Mouse (Mus musculus) kidney, postnatal 0 days (tissue): ENCODE measurements around the gene Ces4a. TPM values are rescaled to one million over a fixed set of nuclear protein-coding genes. Genes with fewer than 3 reads are reported as not detected.
"Not testable (repeated sequence)": the region's sequence is repeated elsewhere in the genome, so short reads cannot be mapped to it uniquely, and the experiment has no call there.

Experiments
- ATAC-seq: fragments of 200-750 bp; cut with Nextera tagmentation; replicated peaks from 2 replicates; pipeline ENCODE4 v1.8.0; 2017; ENCODE audit warnings: low read depth, moderate number of reproducible peaks, moderate TSS enrichment, moderate library complexity; ENCODE audit not compliant: low FRiP score
- DNase-seq: peaks from one replicate; pipeline ENCODE4 v3.0.0-alpha.2; 2016; ENCODE audit warnings: low spot score
- H3K27ac ChIP-seq: fragments of 300-500 bp; sonication (generic); 2 replicates; pipeline ENCODE4 v1.5.1; 2014; ENCODE audit warnings: mild to moderate bottlenecking
- H3K27me3 ChIP-seq: fragments of 300-500 bp; sonication (generic); 2 replicates; pipeline ENCODE4 v1.6.1; 2014; ENCODE audit warnings: low read length, mixed read lengths; ENCODE audit not compliant: insufficient read depth
- H3K36me3 ChIP-seq: fragments of 300-500 bp; sonication (generic); 2 replicates; pipeline ENCODE4 v1.6.1; 2014; ENCODE audit warnings: low read length, mixed read lengths; ENCODE audit not compliant: insufficient read depth
- H3K4me1 ChIP-seq: fragments of 300-500 bp; sonication (generic); replicated peaks from 2 replicates; pipeline ENCODE4 v1.6.1; 2014; ENCODE audit warnings: antibody characterized with exemption, low read length, mixed read lengths; ENCODE audit not compliant: insufficient read depth
- H3K4me2 ChIP-seq: fragments of 300-500 bp; sonication (generic); 2 replicates; pipeline ENCODE4 v1.6.1; 2014; ENCODE audit warnings: mild to moderate bottlenecking, low read length, moderate library complexity, mixed read lengths
- H3K4me3 ChIP-seq: fragments of 300-500 bp; sonication (generic); replicated peaks from 2 replicates; pipeline ENCODE4 v1.5.1; 2014; ENCODE audit warnings: low read depth, low read length
- H3K9ac ChIP-seq: fragments of 300-500 bp; sonication (generic); 2 replicates; pipeline ENCODE4 v1.6.1; 2014; ENCODE audit warnings: low read depth, low read length
- H3K9me3 ChIP-seq: fragments of 300-500 bp; sonication (generic); replicated peaks from 2 replicates; pipeline ENCODE4 v1.6.1; 2016; ENCODE audit warnings: low read length, inconsistent platforms, mixed read lengths
- CTCF ChIP-seq: IDR thresholded peaks from 2 replicates; pipeline ENCODE4 v1.5.1; 2016; ENCODE audit warnings: antibody characterized with exemption, low read depth, mild to moderate bottlenecking, moderate library complexity
- WGBS: fragments of 180-500 bp; shearing (Covaris S2); extraction: QIAGEN DNeasy Blood & Tissue Kit; methylation state at CpG from one replicate; pipeline ENCODE4 v1.1.7; 2014; 5-methylcytosine and 5-hydroxymethylcytosine counted together
- polyA plus RNA-seq: library from polyadenylated mRNA; unstranded; fragments of >200 nt; fragmentation: Nextera tagmentation; extraction: Ambion mirVana; gene quantifications from 2 replicates; pipeline ENCODE4 v1.2.1, GENCODE M21; 2015

Ces4a gene
- not detected in 2 replicates for polyA plus RNA-seq

- Histone ChIP-seq H3K9ac (no peak within 1 kb of the TSS), H3K4me2 (no peak within 1 kb of the TSS), H3K9me3 (no peaks in the 10 kb centered on the region), H3K27ac (no peak within 1 kb of the TSS), H3K36me3 (no peaks in the 10 kb centered on the region), H3K4me3 (no peak within 1 kb of the TSS), H3K4me1 (no peaks in the 10 kb centered on the region), H3K27me3 (no peaks in the 10 kb centered on the region)
- 82% methylated on average over 5 of the region's 5 CpGs for WGBS
- TF ChIP-seq CTCF = no peak
- DNase-seq (no peak), ATAC-seq (no peak)
Observed at GRCm38 (mm10) chr8:105131509-105131908, at the start of gene Ces4a. Ces4a (plus strand) TSS chr8:105131800.

- Histone ChIP-seq H3K9me3 (no peaks in the 10 kb centered on the region), H3K27ac (no peak within 1 kb of the TSS), H3K9ac (no peak within 1 kb of the TSS), H3K4me1 (no peaks in the 10 kb centered on the region), H3K4me3 (no peak within 1 kb of the TSS), H3K4me2 (no peak within 1 kb of the TSS), H3K36me3 (no peaks in the 10 kb centered on the region), H3K27me3 (no peaks in the 10 kb centered on the region)
- no peak for ATAC-seq
- 75% methylated on average over 7 of the region's 7 CpGs for WGBS
- DNase-seq = no peak
- TF ChIP-seq CTCF = no peak
Observed at GRCm38 (mm10) chr8:105083449-105084050, 48.0 kb upstream of the Ces4a start, which contains the start of gene Ces3b. Ces3b (plus strand) TSS chr8:105083753.

GRCm38 (mm10) chr8:105088166-105088565, 43.4 kb upstream of the Ces4a start:
- H3K27ac ChIP-seq, H3K4me1 ChIP-seq, ATAC-seq, H3K4me2 ChIP-seq, H3K9ac ChIP-seq, H3K36me3 ChIP-seq, DNase-seq, H3K4me3 ChIP-seq, H3K9me3 ChIP-seq, H3K27me3 ChIP-seq: not testable (repeated sequence)
- 84% methylated on average over 5 of the region's 5 CpGs for WGBS

- Histone ChIP-seq H3K27ac (no peak overlapping the region), H3K36me3 (no peaks in the 10 kb centered on the region), H3K9me3 (no peaks in the 10 kb centered on the region), H3K9ac (no peak overlapping the region), H3K27me3 (no peaks in the 10 kb centered on the region), H3K4me2 (no peak overlapping the region), H3K4me3 (no peak overlapping the region), H3K4me1 (no peaks in the 10 kb centered on the region)
- ATAC-seq (no peak), DNase-seq (no peak)
- 74% methylated on average over 4 of the region's 4 CpGs for WGBS
- TF ChIP-seq CTCF = no peak
Observed at GRCm38 (mm10) chr8:105088581-105088980, 43.0 kb upstream of the Ces4a start.

- no peaks in the 10 kb centered on the region for H3K27me3 ChIP-seq
- no peak for ATAC-seq
- no peak for TF ChIP-seq CTCF
- H3K9ac ChIP-seq = no peak overlapping the region
- no peaks in the 10 kb centered on the region for H3K36me3 ChIP-seq
- no peaks in the 10 kb centered on the region for H3K9me3 ChIP-seq
- H3K27ac ChIP-seq = no peak overlapping the region
- H3K4me3 ChIP-seq = no peak overlapping the region
- H3K4me2 ChIP-seq = no peak overlapping the region
- WGBS = 79% methylated on average over 3 of the region's 3 CpGs
- H3K4me1 ChIP-seq = no peaks in the 10 kb centered on the region
- no peak for DNase-seq
Observed at GRCm38 (mm10) chr8:105093992-105094391, 37.6 kb upstream of the Ces4a start.

- H3K9ac ChIP-seq, H3K4me3 ChIP-seq, ATAC-seq, DNase-seq, H3K9me3 ChIP-seq, H3K27ac ChIP-seq, H3K4me2 ChIP-seq, H3K27me3 ChIP-seq, H3K36me3 ChIP-seq, H3K4me1 ChIP-seq: not testable (repeated sequence)
- WGBS = 77% methylated on average over 4 of the region's 4 CpGs
Observed at GRCm38 (mm10) chr8:105102101-105102785, 29.4 kb upstream of the Ces4a start.

- ATAC-seq, H3K27me3 ChIP-seq, H3K36me3 ChIP-seq, H3K27ac ChIP-seq, H3K9me3 ChIP-seq, H3K4me2 ChIP-seq, DNase-seq, H3K4me3 ChIP-seq, H3K9ac ChIP-seq, H3K4me1 ChIP-seq: not testable (repeated sequence)
- 74% methylated on average over 5 of the region's 5 CpGs for WGBS
Observed at GRCm38 (mm10) chr8:105103701-105104100, 27.9 kb upstream of the Ces4a start.
